Mouse (Mus musculus): ENCODE data around the gene Olfr517.

Olfr517 gene

GRCm38 (mm10) chr7:108872279-108872678, at the start of gene Olfr517:
Gene Olfr517, minus strand, starts transcription at chr7:108872379.
- no peak for DNase-seq (ENCODE audit: low spot score in 2 of 2)

GRCm38 (mm10) chr7:108903969-108904368, 31.8 kb upstream of the Olfr517 start:
- no peak for DNase-seq (ENCODE audit: low spot score in 2 of 2)

GRCm38 (mm10) chr7:108894320-108894719, 22.1 kb upstream of the Olfr517 start, which contains the start of gene Olfr519:
Gene Olfr519, minus strand, starts transcription at chr7:108894420.
- no peak for DNase-seq (ENCODE audit: low spot score in 2 of 2)

GRCm38 (mm10) chr7:108884906-108885305, 12.7 kb upstream of the Olfr517 start, which contains the start of gene Olfr518:
Gene Olfr518, minus strand, starts transcription at chr7:108885006.
- no peak for DNase-seq (ENCODE audit: low spot score in 2 of 2)

- DNase-seq (ENCODE audit: low spot score in 2 of 2) = no peak
Measured at GRCm38 (mm10) chr7:108850429-108850828, 21.8 kb downstream of the Olfr517 start, which contains the start of gene Olfr516. Gene Olfr516, minus strand, starts transcription at chr7:108850529.

- DNase-seq (ENCODE audit: low spot score in 2 of 2) = no peak
Measured at GRCm38 (mm10) chr7:108825897-108826296, 46.3 kb downstream of the Olfr517 start, which contains the start of gene Olfr514. Gene Olfr514, minus strand, starts transcription at chr7:108825997.
